Mouse (Mus musculus) gastrocnemius, postnatal 14 days (tissue): ENCODE data around the gene Trappc6a. TPM values are rescaled to one million over a fixed set of nuclear protein-coding genes. Genes with fewer than 3 reads are reported as not detected.

ENCODE experiments used
- DNase-seq: peaks from one replicate; pipeline ENCODE4 v3.0.0; 2021; ENCODE audit warnings: mixed read lengths
- intact Hi-C: fragments of 180-260 bp; cut with DNase I; formaldehyde crosslinking; loops from one replicate; pipeline ENCODE4 v1.15.1; 2025; ENCODE audit warnings: low total_unique reads
- long read RNA-seq, 2 experiments: library from polyadenylated mRNA; stranded (forward); transcript quantifications; one replicate each; pipeline ENCODE4 v2.0.0; 2021
- total RNA-seq, 2 experiments: library from RNA; stranded (reverse); gene quantifications; 2 replicates each; pipeline ENCODE4 v1.2.3; 2021

The Trappc6a gene
- total RNA-seq = 10 to 100 TPM; 19.9 to 20.0 TPM
- long read RNA-seq, experiment 1, transcript Trappc6a-201 (6 exons, 785 nt) = major isoform, 14 of 19 reads
- long read RNA-seq, experiment 1, partial matches to known transcripts = 0 of 19 reads
- long read RNA-seq, experiment 1, other reads (novel, unspliced or antisense) = 3 of 19 reads
- long read RNA-seq, experiment 2, transcript Trappc6a-201 (6 exons, 785 nt) = major isoform, 17 of 20 reads
- long read RNA-seq, experiment 2, partial matches to known transcripts = 0 of 20 reads
- long read RNA-seq, experiment 2, other reads (novel, unspliced or antisense) = 3 of 20 reads

DNA sequence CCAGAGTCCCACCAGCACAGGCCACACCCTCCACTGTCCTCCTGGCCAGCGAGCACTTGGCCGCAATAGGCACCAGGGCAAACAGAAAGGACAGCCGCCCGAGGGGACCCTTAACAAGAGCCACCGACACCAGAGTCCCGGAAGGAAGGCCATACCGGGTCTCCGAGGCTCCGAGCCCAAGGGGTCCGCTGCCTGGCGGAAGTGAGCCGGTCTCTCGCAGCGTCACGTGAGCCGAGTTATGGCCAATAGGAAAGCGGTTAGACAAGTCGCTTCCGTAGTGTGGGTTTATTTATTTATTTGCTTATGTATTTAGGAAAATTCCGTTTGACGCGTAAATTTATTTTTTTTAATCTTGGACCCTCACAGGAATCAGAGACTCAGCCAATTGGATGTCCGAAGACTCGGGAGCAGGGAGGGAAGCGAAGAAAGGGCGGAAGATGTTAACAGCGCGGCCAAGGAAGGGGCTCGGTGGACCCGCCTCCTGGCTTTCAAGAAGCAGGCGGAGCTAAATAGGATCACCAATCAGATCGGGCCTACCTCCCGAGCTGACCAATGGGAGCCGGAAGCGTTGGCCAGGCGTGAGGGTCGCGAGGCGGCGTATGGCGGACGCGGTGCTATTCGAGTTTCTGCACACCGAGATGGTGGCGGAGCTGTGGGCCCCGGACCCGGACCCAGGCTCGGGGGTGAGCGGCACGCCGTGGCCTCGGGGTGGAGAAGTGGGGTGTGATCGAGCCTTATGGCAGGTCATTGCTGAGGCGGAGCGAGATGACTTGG, at the start of gene Trappc6a, which contains the start of gene Bloc1s3:
Trappc6a (plus strand) TSS at position 246 of the 774 bp plus-strand sequence.
Bloc1s3 (minus strand) TSS at position 218 of the 774 bp plus-strand sequence.
- peak; percentile 91 for DNase-seq
- intact Hi-C loops = no loop called here

GRCm38 (mm10) chr7:19458591-19459111, 49.5 kb upstream of the Trappc6a start, which contains the start of gene Mark4:
Gene Mark4 (minus strand): TSS chr7:19458821.
- intact Hi-C loops = no loop called here
- DNase-seq = peak; percentile 80

DNA sequence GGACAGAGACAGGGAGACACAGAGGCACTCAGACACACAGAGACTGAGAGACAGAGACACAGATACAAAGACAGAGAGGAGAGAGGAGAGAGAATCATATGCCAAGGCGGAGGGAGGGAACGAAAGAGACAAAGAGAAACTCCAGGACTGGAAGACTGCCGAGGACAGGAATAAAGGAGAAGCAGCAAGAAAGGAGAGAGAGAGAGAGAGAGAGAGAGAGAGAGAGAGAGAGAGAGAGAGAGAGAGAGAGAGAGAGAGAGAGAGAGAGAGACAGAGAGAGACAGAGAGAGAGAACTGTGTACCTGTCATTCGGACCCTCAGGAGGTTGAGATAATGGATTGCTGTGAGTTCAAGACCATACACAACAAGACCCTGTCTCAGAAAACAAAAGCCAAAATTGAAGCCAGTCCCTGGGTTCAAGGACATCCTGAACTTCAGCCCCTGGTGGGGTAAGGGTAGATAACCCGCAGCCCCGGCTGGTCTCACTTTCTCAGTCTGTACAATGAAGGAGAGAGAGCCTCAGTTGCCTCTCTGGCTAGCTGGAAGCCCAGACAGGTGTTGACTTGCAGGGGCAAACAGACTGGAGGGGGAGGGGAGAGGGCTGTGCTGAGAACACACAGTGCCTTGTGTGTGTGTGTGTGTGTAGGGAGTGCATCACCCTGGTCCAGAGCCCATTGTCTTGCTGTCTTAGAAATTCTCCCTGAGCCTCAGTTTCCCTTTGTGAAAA, 48.9 kb upstream of the Trappc6a start:
- intact Hi-C loops = no loop called here
- no peak for DNase-seq

DNA sequence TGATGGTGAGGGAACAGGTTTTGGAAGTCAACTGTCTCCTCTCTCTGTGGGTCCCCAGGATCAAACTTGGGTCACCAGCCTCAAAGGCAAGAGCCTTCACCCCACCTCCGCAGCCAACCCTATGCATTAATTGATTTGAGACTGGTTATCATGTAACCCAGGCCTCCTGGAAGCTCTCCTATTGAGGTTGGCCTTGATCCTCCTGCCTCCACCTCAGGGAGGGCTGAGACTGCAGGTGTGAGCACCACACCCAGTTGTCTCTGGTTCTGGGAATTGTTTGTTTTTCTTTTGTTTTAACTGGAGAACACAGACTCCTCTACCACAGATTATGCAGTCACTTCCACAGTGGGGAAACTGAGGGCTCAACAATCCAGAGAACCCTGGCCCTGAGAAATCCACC, 47.7 kb upstream of the Trappc6a start:
- intact Hi-C loops = no loop called here
- no peak for DNase-seq

DNA sequence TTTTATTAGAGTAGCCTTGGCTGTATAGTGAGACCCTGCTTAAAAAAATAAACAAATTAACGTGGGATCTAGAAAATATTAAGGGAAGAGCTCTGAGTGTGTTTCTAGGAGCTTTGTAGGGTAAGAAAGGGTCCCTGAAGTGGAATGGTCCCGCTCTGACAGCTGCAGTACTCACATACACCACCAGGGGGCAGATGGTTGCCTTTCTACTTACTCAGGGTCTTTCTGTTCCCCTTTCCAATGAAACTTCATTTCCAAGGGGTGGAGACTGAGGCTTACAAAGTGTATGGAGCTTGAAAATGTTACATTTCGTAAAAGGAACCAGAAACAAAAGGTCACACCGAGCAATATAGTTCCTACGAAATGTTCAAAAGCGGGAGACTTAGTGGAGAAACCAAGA, 46.7 kb upstream of the Trappc6a start:
- DNase-seq = peak; percentile 71
- intact Hi-C loops = no loop called here

GRCm38 (mm10) chr7:19462443-19462842, 45.8 kb upstream of the Trappc6a start:
- no peak for DNase-seq
- intact Hi-C loops = no loop called here

DNA sequence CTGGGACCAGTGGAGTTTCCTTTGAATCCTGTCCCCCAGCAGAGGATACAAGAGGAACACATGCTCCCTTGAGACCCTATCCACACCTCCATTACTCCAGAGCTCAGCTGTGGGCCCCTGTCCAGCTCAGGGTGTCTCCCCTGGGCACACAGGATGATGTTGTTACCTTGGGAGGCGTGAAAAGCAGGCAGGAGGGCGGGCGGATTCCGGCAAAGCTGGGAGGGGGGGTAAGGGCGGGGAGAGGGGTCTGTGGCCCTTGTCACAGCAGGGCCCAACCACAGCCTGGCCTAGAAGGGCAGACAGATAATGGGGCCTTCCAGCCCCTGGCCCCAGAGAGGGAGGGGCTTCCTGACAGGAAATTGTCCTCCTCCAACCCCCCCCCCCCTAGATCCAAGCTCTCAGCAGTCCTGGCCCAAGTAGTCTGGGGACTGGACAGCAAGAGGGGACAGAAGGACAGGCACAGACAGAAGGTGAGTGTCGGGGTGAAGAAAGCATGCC, 45.3 kb upstream of the Trappc6a start, which contains the start of gene Exoc3l2:
Exoc3l2 (plus strand) TSS at position 448 of the 498 bp plus-strand sequence.
- intact Hi-C loops = no loop called here

DNA sequence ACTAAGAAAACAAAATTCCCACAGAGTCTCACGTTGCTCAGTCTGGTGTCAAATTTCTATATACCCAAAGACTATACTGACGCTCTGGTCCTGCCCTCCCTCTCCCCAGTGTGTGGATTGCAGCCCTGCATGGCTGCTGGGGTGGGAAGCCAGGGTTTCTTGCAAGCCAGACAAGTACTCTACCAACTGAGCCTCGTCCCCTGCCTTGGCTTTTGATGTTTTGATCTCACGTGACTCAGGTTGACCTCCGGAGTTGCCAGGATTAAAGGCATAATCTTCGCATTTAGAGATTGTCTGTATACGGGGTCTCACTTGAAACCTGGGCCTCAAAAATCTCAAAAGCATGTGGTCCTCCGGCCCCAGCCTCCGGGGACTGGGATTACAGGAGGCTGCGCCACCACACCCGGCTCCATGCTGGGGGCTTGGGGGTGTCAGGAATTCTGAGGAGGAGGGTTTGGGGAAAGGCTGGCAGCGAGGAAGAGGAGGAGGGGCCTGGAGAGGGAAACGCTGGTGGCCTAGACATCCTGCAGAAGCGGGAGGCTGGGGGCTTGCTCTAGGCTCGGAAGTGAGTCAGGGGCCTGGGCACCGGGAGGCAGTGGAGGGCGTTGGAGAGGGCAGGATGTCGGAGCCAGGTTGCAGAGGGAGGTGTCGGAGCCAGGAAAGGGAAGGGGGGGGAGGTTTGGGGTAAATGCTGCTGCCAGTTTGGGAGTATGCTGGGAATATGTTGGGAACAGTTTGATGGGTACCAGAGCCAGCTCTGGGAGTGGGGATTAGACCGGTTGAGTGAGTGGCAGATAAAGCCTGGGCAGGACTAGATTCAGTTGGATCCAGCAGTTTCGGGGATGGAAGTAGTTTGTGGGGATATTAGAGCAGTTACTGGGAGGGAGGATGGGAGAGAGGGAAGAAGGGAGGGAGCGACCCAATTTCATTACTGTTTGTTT, 43.6 kb upstream of the Trappc6a start:
- intact Hi-C loops = no loop called here
- no peak for DNase-seq

More for the DNA sequence above, 45.3 kb upstream of the Trappc6a start, which contains the start of gene Exoc3l2:
- DNase-seq = no peak

- intact Hi-C loops = no loop called here
- no peak for DNase-seq
Observed at GRCm38 (mm10) chr7:19466602-19467145, 41.5 kb upstream of the Trappc6a start.

DNA sequence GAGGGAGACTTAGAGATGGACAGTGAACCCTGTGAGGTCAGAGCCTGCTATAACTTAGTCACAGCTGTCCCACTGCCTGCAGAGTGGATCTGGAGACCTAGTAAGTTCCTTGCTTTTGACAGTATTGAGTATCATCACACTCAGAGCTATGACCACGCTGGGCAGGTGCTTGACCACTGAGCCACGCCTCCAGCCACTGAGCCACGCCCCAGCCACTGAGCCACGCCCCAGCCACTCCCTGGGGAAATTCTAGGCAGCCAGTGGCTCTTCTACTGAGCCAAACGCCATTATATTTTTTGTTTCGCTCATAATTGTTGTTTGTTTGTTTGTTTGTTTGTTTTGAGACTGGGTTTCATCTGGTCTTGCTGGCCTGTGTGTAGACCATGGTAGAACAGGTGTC, 40.6 kb upstream of the Trappc6a start:
- intact Hi-C loops = no loop called here
- no peak for DNase-seq

DNA sequence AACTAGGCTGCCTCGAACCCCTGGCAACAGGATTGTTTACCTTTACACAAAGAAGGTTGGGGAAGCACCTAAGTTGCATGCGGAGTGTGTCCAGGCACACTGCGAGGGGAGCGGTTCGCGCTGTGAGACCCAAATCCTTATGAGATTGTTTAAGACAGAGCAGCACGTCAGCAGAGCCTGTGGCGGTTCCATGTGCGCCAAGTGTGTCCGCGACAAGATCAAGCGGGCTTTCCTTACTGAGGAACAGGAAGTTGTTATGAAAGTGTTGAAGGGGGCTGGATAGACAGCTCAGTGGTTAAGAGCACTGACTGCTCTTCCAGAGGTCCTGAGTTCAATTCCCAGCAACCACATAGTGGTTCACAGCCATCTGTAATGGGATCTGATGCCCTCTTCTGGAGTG, 39.9 kb upstream of the Trappc6a start:
- no peak for DNase-seq
- intact Hi-C loops = no loop called here

DNA sequence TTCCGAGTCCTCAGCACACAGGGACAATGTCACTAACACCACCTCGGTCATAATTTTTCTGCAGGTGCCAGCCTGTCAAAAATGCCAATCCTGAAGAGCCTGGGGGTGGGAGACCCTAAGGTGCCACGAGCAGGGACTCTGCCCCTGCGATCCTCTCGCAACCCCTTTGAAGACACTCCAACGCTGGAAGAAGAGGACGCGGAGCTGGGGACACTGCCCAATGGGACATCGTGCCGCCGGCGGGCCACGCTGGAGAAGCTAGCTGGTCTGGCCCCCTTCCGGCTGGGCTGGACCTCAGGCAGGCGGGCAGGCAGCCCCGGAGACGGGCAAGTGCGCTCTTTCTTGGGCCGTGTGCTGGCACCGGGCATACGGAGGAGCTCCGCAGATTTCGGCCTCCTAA, 38.8 kb upstream of the Trappc6a start:
- intact Hi-C loops = no loop called here
- no peak for DNase-seq

DNA sequence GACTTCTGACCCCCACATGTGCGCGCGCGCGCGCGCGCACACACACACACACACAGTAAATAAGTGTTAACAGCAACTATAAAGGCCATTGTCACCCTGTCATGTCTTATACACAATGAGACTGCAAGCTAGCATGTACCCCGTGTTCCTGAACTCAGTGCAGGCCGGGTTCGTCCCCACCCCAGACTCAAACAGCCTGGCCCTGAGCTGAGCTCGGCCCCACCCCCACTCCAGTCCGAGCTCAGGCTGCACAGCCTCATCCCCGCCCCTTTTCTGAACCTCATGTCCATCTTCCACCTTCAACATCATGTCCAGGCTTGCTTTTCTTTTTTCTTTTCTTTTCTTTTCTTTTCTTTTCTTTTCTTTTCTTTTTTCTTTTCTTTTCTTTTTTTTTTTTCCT, 37.9 kb upstream of the Trappc6a start:
- intact Hi-C loops = no loop called here
- no peak for DNase-seq

DNA sequence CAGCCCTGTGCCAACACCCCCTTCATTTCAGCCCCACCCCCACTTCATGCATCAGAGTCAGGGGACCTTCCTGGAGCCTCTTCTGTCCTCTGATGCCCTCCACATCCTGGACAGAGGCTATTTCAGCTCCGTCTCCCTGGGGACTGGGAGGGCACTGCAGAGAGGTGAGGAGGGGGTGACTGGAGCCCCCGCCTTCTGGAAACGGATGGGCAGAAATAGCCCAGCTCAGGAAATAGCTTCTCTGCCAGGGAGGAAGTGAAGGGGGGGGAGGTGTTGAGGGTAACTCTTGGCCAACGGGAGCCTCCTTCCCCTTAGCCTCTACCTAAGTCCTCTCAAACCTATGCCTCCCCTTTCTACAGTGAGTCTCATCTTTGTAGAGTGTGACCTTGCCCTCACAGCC, 35.8 kb upstream of the Trappc6a start:
- intact Hi-C loops = no loop called here
- no peak for DNase-seq

GRCm38 (mm10) chr7:19473875-19474443, 34.2 kb upstream of the Trappc6a start:
- intact Hi-C loops = no loop called here
- DNase-seq = peak; percentile 85

GRCm38 (mm10) chr7:19477084-19477483, 31.1 kb upstream of the Trappc6a start:
- intact Hi-C loops = no loop called here
- no peak for DNase-seq

DNA sequence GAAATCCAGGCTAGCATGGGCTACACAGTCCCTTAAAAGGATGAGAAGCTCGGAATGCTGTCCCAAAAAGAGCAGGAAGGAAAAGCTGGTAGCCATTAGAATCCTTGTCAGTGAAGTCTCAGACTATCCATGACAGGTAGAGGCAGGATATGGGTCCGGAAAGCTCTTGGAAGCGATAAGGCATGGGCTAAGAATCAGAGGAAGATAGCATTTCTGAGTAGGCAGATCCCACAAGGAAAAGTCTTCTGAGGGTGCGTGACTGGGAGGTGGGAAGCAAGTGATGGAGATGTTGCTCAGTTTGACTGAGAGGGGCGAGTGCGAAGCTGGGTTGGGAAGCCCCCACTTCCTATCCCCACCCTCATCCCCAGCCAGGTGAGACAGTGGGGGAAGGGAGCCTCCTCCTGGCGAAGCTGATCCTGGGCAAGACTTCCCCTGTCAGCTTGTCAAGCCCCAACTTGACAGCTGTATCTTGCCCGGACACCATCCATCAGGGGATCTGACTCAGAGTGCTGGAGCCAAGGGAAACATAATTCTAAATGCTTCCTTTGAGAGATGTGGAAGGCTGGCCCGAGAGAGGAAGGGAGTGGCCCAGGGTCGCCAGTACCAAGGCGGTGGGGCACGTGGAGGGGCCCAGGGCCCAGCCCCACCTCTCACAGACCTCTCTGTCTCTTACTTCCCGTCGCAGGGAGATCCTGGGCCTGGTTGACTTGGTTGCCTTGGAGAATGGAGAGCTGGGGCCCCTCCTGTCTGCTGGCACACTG, 30.4 kb upstream of the Trappc6a start:
- DNase-seq = no peak
- intact Hi-C loops = no loop called here
